Mouse (Mus musculus) activated CD4-positive, CD25-positive, alpha-beta regulatory T cell, adult 4 months (primary cell): ENCODE data around the gene Tiam1. TPM values are rescaled to one million over a fixed set of nuclear protein-coding genes. Genes with fewer than 3 reads are reported as not detected.

Experiments used
- ATAC-seq: one replicate; pipeline ENCODE4 v1.8.0; 2017
- polyA plus RNA-seq, 2 experiments: library from polyadenylated mRNA; unstranded; fragments of 100-300 nt; shearing (Covaris generic); gene quantifications; one replicate each; pipeline ENCODE4 v1.2.1; 2017

Gene Tiam1
- polyA plus RNA-seq, 2 experiments from 2014 or later: 49.7 to 53.9 TPM

DNA sequence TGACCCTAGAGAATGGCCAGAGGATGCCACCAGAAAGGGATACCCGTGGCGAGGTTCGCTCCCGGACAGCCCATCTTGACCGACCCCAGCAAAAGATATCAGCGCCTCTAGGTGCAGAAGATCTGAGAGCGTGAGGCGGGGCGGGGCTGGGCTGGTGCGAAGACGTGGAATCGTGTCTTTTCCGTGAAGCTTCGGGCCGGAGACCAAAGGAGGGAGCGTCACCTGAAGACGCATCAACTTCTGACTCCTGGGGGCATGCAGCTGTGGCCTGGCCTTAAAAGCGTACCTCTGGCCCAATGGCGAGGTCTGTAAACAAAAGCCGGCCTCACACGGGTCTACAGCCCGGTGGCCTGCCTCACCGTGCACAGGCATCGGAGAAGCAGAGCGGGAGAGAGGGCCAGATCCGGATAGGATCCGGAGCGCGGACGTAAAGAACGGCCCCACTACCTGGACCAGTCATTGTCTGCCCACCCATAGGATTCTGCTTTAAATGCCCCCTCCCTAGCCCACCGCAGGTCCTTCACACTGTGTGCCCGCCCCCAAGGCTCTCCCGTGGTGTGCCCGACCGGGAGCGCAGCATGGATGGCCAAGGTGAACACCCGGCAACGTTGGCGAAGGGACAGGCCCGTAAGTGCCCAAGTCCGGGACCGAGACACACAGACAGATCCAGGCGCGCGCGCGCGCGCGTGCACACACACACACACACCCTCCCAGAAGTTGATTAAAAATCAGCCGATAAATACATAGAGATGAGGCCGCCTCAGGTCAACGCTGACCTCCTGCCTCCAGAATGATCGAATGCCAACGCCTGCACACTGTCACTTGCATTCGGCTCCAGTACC, 774 bp downstream of the Tiam1 start:
- ATAC-seq: no peak

DNA sequence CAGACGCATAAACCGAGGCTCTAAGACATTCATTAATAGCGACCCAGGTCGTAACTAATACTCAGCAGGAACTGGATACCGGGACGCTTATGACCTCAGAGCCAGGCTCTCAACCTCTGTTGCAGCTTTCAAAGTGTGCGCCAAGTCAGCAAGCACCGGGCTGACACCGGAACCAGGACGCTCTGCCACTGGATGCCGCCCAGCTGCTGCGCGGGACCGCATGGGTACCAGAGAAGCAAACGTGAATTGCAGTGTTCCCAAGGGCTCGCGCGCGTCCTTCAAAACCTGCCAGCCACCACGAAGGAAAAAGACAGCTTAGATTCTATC, 1.4 kb downstream of the Tiam1 start:
- no peak for ATAC-seq

DNA sequence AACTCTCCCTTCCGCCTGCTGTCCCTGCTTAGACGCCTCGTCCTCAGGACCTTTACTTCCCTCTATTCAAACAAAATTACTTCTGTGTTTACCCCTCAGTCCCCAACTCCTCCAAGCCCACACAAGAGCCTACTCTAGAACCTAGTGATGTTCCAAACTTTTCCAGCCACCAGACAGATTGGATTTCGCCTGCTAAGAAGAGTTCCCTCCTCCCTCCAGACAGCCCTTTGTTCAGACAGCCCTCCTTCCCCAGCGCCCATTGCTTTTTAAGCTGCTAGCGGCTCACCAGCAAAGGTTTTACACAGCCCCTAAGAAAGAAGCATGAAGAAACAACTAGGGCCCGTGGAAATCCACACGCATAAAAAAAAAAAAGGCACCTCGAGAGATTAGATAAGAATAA, 2.0 kb downstream of the Tiam1 start:
- ATAC-seq: no peak

DNA sequence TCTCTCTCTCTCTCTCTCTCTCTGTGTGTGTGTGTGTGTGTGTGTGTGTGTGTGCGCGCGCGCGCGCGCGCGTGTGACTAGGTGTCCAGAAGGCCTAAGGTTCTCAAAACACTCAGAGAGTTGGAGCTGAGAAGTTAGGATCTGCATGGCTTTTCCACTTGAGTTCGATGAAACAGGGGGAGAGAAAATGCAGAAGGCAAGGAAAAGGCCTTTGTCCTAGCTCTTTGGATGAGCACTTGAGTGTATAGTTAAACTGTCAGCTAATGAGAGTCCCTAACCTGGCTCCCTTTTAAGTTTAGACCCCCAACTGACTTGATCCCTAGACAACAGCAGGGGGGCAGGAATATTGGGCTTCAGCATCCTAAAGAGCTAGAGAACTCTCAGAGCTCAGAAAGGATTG, 3.0 kb downstream of the Tiam1 start:
- no peak for ATAC-seq

DNA sequence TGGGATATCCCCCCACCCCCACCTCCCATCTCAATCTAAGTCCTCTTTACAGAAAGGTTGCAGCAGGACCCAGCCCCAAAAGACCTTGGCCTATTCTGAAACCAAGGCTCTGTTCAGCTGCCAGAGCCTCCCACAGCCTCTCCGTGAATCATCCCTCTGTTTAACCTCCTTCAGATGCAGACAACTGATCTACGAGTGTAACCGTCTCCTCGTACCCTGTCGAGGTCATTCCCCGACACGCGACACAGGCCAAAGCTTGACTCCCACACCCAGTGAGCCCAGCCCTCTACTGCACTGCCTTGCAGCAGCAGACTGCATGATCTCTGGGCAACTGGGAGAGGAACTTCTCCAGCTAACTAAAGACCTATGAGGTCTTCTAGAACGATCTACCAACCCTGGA, 3.9 kb downstream of the Tiam1 start:
- no peak for ATAC-seq

DNA sequence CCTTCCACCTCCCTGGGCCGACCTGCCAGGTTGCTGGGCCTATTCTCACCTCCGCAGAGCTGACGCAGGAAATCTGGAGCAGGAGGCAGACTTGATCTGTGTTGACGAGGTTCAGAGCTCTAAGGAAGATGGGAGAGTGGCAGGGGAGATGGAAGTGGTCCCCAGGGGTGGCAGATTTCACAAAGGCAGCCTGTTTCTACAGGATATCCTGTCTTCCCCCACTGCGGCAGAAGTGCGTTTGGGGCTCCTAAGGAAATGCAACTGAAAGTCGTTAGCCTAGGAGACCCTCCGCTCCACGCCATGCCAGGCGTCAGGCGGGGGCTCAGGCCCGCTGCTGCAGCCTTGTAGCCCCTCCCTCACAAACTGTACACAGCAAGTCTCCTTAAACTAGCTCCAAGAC, 5.4 kb downstream of the Tiam1 start:
- no peak for ATAC-seq

DNA sequence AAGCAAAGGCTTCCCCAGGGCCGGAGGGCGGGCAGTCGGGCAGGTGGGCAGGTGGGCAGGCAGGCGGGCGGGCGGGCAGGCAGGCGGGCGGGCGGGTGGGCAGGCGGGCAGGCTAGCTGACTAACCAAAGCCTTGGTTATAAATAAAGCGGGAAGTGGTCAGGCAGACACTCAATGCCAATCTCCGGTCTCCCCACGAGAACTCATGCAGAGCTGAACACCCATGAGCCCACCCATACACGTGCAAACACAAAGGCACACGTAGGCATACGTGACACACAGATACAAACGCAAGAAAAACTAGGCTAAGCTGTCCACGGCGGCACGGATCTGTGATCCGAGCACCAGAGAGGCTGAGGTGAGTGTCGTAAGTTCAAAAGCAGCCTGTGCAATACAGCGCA, 6.4 kb downstream of the Tiam1 start:
- ATAC-seq: no peak

DNA sequence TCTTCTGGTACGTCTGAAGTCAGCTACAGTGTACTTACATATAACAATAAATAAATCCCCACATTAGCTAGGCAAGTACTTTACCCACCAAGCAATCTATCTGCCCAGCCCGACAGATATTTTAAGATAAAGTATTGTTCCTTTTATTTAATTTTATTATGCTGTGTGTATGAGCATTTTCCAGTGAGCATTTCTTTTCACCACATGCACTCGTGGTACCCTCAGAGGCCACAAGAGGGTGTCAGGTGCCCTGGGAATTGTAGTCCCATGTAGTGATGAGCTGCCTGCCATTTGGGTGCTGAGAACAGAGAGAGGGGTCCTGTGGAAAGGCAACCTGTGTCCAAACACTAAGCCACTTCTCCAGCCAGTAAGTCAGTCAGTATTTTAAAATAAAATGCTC, 8.0 kb downstream of the Tiam1 start:
- ATAC-seq: peak; percentile 32

DNA sequence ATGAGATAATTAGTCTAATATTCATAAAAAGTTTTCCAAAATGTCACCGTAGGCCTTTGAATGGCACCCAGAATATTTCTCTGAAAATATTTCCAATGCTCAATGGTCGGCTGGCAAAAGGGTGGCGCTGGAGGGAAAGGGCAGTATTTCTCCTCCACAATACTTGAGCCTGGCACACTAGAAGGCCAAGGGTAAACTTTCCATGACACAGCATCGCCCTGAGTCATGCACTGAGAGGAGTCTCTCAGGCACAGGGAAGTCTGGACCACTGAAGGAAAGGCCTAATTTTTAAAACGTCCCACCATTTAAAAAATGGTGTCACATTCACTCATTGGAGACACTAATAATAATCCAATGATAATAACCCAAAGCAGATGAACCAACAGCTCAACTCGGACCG, 9.2 kb downstream of the Tiam1 start:
- ATAC-seq: no peak

DNA sequence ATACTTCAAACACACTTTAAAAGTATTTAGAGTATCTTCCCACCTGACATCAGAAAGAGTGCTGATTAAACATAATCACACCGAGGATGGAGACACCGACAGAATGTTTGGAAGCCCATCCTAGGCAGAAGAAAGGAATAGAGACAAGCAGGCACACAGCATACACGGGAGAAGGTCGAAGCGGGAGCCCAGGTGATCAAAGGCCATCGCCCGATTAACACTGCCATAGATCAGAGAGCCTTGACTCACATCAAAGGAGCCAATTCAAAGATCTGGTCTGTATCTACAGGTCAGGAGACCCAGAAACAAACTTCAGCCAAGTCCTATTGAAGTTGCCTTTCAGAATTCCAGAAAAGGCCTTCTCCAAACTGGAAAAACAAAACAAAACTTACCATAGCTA, 10.8 kb downstream of the Tiam1 start:
- no peak for ATAC-seq

DNA sequence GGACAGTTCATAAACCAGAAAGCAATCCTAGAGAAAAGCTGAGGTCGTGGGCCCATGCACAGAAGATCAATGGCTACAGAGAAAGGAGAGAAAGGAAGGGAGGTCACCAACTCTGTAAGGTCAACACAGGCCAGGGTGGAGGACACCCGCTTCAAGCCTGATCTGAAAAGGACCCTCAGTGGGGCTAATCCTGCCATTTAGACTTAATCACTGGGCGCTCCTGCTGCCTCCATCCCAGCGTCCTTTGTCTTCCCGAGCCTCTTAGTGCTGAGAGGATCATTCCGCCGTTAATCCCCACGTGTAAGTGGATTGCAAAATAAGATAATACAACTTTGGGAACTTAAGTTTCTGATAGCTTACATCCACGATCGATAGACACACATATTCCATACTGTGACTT, 11.2 kb downstream of the Tiam1 start:
- ATAC-seq: no peak

DNA sequence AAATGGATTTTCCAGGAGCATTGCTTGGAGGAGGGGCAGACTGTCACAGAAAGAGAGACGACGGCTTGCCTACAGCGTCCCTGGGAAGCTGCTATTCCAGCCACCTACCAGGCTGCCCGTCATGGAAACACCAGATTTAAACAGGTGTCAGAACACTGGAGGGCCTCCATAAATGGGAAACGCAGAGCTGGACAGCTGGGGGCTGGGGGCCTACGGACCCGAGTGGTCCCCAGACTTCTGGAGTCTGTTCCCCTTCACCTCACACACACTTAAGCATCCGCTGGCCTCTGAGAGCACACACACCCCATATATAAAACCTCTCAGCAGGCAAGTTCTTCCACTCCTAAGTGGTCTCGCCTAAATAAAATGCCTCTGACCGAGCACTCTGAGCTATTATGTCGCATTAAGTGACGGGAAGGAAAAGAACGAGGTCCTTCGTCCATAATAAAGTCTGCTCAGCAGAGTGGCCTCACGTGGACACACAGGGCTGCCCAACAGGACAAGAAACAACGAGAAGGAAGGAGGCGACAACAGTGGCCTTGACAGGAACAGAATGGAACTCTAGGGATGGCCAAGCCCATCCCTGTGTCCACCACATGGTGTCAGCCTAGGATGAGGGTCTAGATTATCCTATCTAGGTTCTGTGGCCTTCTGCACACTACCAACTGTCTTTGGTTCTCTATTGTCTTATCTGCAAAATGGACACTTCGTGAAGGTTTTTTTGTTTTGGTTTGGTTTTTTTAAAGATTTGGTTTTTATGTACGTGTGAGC, 14.6 kb downstream of the Tiam1 start:
- ATAC-seq: no peak

DNA sequence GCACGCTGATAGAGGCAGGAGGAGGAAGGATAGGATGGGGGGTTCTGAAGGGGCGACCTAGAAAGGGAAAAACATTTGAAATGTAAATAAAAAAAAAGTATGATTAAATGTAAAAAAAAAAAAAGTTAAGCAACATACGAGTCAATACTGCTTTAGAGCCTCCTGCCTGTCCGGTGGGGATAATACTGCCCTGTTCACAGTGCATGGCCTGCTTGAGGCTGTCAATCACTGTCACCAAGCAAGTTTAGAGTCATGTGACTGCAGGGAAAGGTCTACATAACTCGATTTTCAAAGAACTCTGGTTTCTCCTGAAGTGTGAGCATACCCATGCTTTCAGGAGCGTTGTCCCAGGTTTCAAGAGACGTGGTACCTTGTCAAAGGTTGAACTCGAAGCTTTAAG, 15.2 kb downstream of the Tiam1 start:
- no peak for ATAC-seq

DNA sequence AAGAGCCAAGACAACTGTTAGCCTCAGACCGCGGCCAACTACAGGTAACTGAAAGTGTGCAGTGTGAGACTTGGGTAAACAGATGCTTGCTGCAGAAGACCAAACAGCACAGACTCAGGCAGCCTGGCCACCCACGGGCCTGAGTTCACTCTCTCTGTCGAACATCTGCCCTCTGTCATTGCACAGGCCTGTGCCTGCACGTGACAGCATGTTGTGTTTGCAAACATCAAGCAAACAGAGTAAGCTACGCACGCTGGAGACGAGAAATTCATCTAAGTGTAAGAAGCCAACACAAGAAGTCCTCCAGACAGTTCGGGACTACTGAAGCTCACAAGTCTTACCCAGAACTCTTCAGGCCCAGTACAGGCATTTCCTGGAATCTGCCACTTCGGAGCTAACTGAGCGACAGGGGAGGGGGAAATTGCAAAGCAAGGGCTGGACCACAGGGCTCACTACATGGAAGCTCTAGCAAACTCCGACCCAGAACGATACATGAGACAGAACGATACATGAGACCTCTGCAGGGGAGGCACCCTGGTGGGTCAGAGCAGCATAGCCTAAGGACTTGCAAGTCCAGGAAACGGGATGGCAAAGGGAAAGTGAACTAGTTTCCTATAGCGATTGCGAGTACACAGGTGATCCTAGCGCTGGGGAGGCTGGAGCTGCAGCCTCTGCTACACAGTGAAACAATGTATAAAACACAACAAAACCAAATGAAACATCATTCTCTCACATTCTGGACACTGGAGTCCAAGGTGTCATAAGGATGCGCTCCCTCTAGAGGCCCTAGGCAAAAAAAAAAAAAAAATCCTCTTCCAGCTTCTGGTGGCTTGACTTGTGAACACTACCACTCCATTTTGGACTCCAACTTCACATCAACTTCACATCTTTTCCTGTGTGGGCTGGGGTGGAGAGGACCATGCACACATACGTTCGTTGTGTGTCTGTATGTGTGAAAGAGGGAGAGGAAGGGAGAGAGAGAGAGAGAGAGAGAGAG, 18.0 kb downstream of the Tiam1 start:
- ATAC-seq: no peak

DNA sequence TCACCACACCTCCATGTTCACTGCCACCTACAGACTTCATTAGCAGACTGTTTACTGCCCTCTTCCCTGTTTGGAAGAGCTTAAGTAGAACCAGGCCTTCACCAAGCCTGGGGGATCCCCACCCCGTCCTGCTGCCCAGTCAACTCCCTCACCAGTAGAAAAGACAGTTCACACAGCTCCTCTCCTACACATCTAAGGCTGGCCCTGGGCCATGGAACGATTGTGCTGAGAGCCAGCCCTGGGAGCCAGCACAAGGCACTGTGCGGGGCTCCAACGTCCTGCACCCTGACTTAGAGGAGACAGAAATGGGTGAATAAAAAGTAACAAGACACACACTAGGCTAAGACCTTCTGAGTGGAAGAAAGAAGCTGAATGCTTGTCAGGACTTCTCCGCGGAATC, 20.5 kb downstream of the Tiam1 start:
- ATAC-seq: no peak

DNA sequence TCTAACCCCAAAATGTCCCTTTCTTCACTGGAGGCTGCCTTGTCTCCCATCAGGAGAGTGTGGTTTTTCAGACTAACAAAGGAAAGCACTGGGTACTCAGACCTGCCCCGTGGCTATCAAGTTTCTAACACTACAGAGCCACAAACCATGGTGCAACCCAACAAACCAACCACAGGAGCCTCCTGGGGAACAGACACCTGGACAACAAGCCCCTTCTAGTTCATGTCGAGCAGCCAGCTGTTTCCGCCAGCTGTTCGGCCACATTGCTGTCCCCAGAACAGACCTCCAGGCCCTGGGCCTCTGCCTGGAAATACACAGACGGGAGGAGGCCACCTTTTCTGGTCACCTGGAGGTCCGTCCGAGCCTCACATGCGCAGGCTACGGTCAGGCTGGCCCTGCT, 21.1 kb downstream of the Tiam1 start:
- no peak for ATAC-seq

DNA sequence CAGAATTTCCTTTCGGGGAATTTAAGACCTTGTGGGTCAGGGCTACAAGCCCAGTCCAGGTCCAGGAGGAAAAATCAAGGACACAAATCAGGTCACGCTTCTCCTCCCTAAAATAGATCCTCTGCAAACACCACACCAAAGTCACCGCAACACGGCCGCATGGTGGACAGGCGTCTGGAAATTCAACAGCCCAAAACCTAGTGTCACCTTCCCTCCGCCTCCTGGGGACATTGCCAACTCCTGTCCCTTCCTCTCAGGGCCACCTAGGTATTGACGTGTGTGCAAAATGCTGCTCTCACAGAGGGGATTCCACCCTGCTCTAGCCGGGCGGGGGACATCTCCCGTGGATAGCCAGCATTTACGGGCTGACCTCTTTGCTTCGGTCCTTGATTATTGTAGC, 21.8 kb downstream of the Tiam1 start:
- no peak for ATAC-seq

DNA sequence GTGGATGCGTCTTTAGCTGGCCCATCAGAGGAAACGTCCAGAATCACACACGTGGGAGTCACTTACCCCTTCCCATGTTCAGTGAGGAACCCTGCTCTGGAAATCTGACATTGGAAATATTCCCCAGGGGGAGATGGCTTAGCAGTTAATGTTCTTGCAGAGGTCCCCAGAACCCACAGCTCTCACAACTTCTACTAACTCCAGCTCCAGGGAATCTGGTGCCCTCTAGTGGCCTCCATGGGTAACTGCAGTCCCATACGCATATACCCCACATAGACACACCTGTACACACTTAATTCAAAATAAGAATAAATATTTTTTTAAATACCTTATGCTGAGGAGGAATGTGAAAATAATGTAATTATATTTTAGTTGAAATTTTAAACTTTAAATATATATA, 23.6 kb downstream of the Tiam1 start:
- ATAC-seq: no peak

DNA sequence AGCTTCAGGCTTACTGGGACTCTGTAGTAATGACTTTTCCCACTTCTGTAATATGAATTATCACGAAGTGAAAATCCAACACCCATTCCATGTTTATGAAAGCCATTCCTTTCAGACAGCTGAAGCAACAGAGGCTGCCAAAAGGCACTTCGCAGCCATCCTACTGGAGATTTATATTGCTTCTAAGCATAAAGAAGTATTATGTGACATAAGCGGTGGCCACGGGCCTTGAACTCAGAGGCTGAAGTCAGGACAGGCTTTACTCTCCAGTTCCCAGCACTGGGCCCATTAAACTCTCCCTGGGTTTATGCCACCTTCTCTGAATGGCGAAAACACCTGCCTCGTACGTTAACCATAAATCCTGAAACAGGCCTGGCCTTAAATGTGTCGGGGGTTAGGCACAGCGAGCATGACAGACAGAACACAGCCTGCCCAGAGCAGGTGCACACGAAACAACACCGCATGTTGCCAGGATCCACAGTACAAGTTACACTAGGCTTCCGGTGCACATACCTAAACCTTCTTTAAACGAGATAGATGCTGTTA, 26.9 kb downstream of the Tiam1 start:
- ATAC-seq: no peak

DNA sequence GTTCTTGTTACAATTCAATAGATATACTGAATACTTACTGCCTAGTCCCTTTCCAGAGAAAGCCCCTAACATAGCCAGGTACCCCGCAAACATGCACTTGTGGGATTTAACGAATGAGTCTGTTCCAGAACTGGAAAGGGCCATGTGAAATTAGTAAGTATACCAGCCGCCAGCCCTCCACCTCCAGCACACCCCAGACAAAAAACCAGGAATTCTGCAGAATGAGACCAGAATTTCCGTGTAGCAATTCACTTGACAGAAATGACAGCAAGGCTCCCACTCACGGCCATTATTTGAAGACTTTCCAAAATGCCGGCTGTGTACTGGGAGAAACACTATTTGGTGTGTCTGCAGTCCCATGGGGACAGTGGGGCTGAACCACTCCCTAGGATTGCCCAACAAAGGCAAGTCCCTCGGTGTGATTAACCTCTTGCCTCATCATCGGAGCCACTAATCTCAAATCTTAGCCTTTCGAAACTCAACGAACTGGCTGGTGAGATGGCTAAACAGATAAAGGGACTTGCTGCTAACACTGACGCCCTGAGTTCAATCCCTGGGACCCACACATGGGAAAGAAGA, 30.9 kb downstream of the Tiam1 start:
- no peak for ATAC-seq

DNA sequence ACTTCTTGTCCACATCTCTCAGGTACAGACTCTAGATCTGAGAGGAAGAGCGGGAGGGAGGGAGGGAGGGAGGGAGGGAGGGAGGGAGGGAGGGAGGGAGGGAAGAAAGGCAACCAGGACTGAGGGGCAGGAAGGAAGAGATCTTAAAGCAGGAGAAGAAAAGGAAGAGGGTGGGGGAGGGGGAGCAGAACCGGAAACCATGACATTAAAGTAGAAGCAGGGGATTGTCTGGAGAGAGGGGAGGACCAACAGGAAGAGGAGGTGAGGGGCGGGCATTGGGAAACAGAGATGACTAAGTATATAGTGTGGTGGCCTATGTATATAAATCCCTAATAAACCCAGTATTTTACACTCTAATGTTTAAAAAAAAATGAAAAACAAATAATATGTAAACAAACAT, 34.1 kb downstream of the Tiam1 start:
- ATAC-seq: no peak

DNA sequence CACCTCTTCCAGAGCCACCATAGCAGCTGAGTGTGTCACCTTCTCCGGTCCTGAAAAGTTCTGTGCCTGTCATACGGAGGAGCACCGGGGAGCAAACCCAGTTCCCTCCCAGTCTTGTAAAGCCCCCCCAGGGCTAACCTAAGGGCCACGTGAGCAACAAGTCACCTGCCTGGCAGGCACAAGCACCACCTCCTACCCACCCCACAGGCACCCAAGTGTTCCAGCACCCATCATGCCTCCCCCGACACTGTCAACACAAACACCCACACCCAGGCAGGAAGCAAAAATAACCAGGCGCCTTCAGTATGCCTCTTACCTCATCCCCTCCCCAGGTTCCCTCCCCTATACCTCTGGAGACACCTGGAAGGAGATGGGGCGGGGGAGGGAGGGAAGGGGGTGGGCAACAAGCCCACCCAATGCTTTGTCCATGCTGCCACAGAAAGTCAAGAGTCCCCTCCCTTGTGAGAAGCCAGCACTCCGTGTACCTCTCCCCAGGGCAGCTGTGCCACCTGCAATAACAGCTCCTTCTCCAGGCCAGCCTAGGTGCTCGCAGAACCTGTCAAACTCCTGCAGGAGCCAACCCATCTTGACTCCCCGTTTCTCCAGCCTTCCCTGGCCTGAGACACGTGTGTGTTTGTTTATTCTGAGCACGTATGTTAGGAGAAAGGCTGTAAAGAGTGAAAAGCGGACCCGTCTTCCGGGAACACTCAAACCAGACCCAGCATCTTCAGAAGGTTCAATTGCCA, 38.7 kb downstream of the Tiam1 start:
- no peak for ATAC-seq
